Mouse (Mus musculus): ENCODE results near the gene Slc26a11. TPM values are rescaled to one million over a fixed set of nuclear protein-coding genes. Genes with fewer than 3 reads are reported as not detected.
A peak's percentile ranks its signal among the peaks of the same experiment; 100 is the strongest.

Slc26a11 gene
- polyA plus RNA-seq, 1 experiment from 2014 or later: 7.4 TPM

GRCm38 (mm10) chr11:119427986-119428385, 72.6 kb downstream of the Slc26a11 start:
- no peaks in the 10 kb centered on the region for H3K27me3 ChIP-seq (ENCODE audit: low read depth, poor library complexity, severe bottlenecking)
- no peaks in the 10 kb centered on the region for H3K9me3 ChIP-seq (replicated peaks)
- H3K27ac ChIP-seq (replicated peaks): no peak overlapping the region
- no peak for DNase-seq (ENCODE audit: low spot score)
- H3K4me1 ChIP-seq: peaks cover 14% of the 10 kb centered on the region
- WGBS: 90% methylated on average over 5 of the region's 5 CpGs
- H3K4me3 ChIP-seq: peak overlapping the region; percentile 50; the same call in 1 of the 2 replicates
- H3K36me3 ChIP-seq: no peaks in the 10 kb centered on the region

- no peak overlapping the region for H3K27ac ChIP-seq (replicated peaks)
- H3K36me3 ChIP-seq: no peaks in the 10 kb centered on the region
- peak; percentile 61 for DNase-seq (ENCODE audit: low spot score)
- H3K27me3 ChIP-seq (ENCODE audit: low read depth, poor library complexity, severe bottlenecking): no peaks in the 10 kb centered on the region
- H3K4me1 ChIP-seq: peaks cover 14% of the 10 kb centered on the region
- no peaks in the 10 kb centered on the region for H3K9me3 ChIP-seq (replicated peaks)
- H3K4me3 ChIP-seq: peak overlapping the region; percentile 50
- under 1% methylated on average over 32 of the region's 35 CpGs for WGBS
Measured at GRCm38 (mm10) chr11:119428649-119429136, 73.3 kb downstream of the Slc26a11 start.

MicroRNA genes within 50 kb of the gene (microRNA counts, 519-probe panel; counts per million panel counts)
- microRNA mmu-miR-1932: not detected

Small RNAs within 50 kb of the gene (microRNA-seq; reads per million reads assigned to microRNA genes)
- gene Mir1932: not detected

Other genes with a start within 250 kb of the Slc26a11 start
- gene Tbc1d16, start 127.1 kb upstream of the Slc26a11 start, polyA plus RNA-seq (2016; fragmentation: Nextera tagmentation; extraction: Ambion mirVana): 27.0 and 29.6 TPM in 2 replicates
- gene Ccdc40, start 127.0 kb upstream of the Slc26a11 start, polyA plus RNA-seq (2016; fragmentation: Nextera tagmentation; extraction: Ambion mirVana): 20.6 and 21.8 TPM in 2 replicates
- 32.0 and 33.6 TPM in 2 replicates for gene Gaa, start 87.7 kb upstream of the Slc26a11 start, polyA plus RNA-seq (2016; fragmentation: Nextera tagmentation; extraction: Ambion mirVana)
- 465 and 494 TPM in 2 replicates for gene Eif4a3, start 55.5 kb upstream of the Slc26a11 start, polyA plus RNA-seq (2016; fragmentation: Nextera tagmentation; extraction: Ambion mirVana)
- not detected in 2 replicates for gene Card14, start 47.8 kb upstream of the Slc26a11 start, polyA plus RNA-seq (2016; fragmentation: Nextera tagmentation; extraction: Ambion mirVana)
- 6.4 and 6.5 TPM in 2 replicates for gene Sgsh, start within 50 bp of the Slc26a11 start, polyA plus RNA-seq (2016; fragmentation: Nextera tagmentation; extraction: Ambion mirVana)
- gene Rnf213, start 37.5 kb downstream of the Slc26a11 start, polyA plus RNA-seq (2016; fragmentation: Nextera tagmentation; extraction: Ambion mirVana): 0.97 and 1.0 TPM in 2 replicates
- 21.6 and 27.6 TPM in 2 replicates for gene Endov, start 135.8 kb downstream of the Slc26a11 start, polyA plus RNA-seq (2016; fragmentation: Nextera tagmentation; extraction: Ambion mirVana)
- gene Nptx1, start 192.2 kb downstream of the Slc26a11 start, polyA plus RNA-seq (2016; fragmentation: Nextera tagmentation; extraction: Ambion mirVana): 1.1 and 1.6 TPM in 2 replicates
- gene Rptor, start 247.3 kb downstream of the Slc26a11 start, polyA plus RNA-seq (2016; fragmentation: Nextera tagmentation; extraction: Ambion mirVana): 11.0 and 12.1 TPM in 2 replicates

Measured in midbrain, embryonic 10.5 days (tissue).